Mouse (Mus musculus): Measurements from ENCODE around the gene Apeh.
A peak's percentile ranks its signal among the peaks of the same experiment; 100 is the strongest.

Apeh gene

DNA sequence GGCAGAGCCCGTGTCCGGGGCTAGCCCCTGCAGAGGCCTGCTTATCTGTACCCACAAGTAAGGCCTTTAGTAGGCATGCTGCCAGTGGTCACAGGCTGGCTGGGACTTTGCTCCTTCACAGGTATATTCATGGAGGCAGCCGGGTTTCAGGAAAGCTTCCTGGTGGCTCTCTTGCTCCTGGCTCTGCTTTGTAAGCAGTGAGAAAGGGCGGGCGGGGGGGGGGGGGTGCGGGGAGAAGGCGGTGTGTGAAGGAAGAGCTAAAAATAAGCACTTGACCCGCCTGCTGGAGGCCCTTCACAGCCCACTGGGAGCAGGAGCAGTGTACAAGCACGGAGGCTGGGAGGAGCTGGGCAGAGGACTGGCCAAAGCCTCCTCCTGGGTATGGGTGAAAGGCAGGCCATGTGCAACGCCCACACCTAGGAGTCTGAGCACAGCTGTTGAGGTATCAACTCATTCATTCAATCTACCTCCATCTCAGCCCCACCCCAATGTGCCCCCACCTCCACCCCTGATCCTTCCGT, 25.5 kb upstream of the Apeh start:
- DNase-seq = peak; percentile 73

DNA sequence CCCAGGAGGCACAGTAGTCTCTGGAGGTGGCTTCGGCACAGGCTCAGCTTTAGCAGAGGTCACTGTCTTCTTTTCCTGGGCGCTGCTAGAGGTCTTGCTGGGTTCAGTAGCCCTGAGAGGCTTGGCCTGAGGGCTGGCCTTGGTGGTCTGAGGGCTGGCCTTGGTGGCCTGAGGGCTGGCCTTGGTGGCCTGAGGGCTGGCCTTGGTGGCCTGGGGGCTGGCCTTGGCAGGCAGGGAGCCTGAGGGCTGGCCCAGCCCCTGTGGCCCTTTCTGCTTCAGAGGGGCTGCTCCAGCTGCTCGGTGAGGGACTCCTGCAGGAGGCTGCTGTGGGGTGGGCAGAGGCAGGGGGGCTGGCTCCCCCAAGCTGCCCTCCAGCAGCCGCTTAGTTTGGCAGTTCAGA, 22.7 kb upstream of the Apeh start:
- no peak for DNase-seq

DNA sequence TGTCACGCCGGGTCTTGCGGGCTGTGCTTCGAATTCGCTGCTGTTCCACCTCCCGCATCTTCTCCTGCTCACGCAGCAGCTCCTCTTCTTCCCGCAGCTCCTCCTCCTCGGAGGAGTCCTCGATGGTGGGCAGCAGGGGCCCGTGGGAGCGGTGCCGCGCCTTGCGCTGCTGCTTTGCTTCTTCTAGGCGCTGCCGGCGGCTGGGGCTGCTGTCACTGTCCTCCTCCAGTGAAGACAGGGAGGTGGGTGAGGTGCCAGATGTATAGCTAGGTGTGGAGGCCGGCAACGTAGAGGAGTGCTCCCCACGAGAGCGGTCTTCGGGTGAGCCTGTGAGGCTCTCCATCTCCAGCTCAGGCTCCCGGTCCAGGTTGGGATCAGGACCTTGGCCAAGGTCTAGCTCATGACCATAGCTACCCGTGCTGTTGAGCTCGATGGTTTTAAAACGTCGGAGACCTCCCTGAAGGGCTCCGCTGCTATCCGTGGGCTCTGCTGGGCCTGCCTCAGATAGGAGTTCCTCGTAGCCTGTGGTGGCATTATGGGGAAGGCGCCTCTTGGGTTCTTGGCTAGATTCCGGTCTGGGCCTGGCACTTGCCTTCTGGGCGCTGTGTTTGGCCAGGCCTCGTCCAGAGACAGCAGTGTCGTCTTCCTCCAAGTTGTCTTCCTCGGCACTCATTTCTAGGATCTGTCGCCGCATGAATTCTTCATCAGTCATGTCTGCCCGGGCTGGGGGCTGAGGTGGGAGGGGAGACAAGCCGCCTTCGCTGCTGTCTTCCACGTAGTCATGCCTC, 21.1 kb upstream of the Apeh start:
- no peak for DNase-seq

DNA sequence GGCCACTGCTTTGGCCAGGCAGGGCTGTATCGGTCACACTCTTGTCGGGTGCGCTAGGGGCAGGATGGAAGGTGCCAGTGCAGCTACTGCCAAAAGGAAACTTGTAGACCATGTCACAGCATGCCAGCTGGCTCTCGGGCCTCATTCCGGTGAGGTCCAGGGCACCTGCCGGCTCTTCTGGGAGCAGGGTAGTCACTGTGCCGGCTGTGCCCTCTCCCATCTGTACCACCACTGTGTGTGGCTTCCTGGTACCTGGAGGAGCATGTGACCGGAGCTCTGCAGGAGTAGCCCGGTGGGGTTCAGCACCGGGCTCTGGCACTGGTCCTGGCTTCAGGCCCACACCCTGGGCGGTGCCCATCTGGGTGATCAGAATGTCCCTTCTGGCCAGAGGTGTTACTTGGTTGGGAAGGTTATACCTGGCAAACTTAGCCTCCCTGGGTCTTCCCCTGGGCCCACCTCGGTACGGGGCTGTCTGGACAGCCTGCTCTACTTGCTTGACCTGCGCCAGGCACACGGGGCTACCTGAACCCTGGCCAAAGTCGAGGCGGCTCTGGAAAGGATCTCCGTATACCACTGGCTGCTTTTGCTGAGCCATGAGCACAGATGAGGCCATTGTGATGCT, 18.4 kb upstream of the Apeh start:
- peak; percentile 88 for DNase-seq

DNA sequence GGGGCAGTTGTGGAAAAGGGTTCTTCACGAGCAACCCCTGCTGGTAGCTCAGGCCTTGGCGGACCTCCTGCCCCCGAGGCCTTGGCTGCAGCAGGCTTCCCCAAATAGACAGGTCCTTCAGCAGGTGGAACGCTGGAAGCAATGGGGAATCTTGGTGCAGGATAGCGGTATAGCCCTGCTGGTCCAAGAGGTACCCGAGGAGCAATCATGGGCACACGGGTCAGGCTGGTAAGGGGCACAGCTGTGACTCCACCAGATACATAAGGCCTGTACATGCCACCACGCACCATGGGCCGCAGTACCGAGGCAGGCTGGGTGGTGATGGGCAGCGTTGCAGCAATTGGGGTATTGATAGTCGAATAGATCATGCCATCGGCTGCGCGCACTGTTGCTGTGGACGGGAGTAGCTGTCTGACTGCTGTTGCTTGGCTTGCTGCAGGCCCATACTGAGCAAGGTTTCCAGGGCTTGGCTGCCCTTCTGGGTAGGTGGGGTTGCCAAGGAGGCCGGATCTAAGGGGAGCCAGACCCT, 17.3 kb upstream of the Apeh start:
- peak; percentile 67 for DNase-seq

DNA sequence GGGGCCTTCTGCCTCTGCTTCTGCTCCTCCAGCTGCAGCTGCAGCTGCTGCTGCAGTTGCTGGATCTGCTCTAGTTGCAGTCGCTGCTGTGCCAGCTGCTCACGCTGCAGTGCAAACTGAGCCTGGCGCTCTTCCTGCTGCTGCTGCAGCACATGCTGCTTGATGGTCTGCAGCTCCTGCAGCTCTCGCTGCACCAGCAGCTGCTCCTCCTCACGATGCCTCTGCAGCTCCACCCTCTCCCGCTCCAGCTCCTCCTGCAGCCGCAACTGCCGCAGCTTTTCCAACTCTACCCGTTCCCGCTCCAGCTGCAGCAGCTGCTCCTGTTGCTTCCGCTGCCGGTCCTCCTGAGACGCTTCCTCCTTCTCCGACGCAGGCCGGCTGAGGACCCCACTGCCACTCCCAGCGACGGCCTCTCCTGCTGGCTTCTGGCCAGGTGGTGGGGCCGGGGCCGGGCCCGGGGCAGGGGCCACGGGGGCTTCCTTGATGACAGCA, 16.7 kb upstream of the Apeh start:
- DNase-seq = peak; percentile 61

DNA sequence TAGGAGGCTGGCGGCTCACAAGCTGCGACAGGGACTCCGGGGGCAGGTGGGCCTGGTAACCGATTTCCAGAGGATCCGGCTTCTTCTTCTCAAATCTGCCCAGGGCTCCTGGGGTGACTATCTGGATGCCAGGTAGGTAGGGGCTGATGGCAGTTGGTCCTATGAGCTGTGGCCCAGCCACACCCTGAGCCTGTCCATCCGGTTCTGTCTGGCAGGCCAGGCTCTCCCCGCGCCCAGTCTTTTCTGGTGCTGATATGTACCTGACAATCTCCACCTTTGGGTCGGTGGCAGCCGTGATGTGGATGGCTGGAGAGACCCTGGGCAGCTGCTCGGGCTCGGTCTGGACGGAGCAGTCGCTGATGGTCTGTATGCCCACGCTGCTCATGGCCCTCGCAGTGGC, 15.8 kb upstream of the Apeh start:
- DNase-seq = no peak

DNA sequence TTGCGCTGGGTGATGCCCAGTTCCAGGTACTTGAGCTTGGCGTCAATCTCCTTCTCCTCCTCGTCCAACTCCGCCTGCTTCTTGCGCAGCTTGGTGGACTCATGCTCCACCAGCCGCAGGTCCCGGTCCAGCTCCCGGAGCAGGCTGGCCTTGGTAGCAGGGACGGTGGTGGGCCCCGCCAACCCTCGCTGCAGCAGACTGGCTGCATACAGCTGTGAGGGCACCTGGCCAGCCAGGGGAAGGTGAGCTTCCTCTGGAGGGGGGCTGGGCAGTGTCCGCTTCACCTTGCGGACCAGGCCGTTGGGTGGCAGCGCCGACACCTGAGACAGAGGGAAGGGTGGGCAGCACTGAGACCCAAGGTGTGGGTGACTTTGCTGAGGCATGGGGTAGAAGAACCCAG, 13.5 kb upstream of the Apeh start:
- DNase-seq = peak; percentile 55

DNA sequence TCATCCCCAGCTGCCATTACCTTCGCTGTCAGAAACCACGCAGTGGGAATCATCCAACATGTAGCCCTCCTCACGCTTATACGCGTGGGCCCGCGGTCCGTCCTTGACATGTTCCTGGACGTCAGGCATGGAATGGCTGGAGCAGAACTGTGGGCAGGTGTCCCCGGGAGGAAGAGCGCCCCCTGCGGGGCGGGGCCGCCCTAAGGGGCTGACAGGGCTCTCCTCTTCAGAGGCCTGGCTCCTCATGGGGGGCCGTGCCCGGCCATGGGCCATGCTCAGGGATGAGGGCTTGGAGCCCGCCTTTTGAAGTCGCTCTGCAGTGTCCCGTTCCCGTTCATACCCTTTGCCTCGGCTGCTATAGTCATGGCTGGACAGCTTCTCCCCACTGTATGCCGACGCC, 11.7 kb upstream of the Apeh start:
- DNase-seq = peak; percentile 59

DNA sequence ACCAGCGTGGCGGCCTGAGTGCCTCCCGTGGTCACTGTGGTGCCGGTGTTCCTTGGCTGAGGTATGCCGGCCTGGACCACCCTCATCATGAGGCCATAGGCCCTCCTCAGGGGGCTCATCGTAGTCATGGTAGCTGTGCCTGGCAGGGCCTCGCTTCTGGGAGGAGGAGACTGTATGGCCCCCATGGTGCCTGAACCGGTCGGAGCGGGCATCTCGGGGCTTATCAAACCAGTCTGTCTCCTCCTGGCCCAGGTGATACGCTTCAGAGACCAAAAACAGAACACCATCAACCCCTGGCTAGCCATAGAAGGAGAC, 11.1 kb upstream of the Apeh start:
- DNase-seq = no peak

DNA sequence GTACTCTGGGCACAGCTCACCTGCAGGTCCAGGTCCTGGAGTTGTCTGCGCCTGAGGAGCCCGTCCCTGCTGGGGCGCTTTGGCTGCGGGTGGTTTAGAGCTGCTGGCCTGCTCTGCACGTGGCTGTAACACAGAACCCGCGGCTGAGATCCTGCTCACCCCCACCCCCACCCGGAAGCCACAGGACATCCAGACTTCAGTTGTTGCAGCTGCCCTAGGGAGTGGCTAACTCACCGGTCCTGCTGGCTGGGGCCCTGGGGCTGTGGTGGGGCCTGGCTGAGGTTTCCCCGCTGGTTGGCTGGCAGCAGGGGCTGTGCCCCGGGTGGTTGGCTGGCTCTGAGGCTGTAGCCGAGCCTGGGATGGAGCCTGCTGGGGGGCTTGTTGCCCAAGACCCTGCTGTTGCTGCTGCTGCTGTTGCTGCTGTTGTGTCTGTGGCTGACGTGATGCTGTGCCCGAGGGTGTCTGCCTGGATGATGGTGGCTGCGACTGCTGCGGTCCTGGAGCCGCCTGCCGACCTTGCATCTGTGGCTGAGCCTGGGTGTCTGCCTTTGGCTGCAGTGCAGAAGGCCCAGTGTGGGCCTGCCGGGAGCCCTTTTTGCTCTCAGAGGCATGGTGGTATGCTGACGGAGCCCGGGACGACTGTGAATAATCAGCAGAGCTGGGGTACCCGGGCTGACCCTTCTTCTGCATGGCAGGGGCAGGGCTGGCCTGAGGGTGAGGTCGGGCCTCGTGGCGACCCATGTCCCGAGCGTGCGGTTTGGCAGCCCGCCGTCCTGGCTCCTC, 10.6 kb upstream of the Apeh start:
- DNase-seq = peak; percentile 72

DNA sequence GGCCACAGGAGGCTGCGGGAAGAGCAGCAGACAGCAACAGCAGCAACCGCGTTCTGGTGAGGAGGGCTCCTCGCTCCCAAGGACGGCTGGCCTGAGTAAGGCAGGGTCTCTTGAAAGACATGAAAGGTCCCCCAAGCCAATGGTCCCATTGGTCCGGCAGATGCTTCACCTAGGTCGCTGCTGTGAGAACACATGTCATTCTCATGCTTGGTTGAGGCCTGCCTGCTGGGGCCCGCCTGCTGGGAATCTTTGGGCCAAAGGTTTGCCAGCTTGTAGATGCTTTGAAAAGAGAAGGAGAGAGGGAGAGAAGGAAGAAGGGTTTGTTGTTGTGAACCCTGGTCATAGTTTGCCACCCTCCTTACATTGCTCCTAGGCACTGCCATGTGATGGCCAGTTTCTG, 5.2 kb upstream of the Apeh start:
- peak; percentile 73 for DNase-seq

DNA sequence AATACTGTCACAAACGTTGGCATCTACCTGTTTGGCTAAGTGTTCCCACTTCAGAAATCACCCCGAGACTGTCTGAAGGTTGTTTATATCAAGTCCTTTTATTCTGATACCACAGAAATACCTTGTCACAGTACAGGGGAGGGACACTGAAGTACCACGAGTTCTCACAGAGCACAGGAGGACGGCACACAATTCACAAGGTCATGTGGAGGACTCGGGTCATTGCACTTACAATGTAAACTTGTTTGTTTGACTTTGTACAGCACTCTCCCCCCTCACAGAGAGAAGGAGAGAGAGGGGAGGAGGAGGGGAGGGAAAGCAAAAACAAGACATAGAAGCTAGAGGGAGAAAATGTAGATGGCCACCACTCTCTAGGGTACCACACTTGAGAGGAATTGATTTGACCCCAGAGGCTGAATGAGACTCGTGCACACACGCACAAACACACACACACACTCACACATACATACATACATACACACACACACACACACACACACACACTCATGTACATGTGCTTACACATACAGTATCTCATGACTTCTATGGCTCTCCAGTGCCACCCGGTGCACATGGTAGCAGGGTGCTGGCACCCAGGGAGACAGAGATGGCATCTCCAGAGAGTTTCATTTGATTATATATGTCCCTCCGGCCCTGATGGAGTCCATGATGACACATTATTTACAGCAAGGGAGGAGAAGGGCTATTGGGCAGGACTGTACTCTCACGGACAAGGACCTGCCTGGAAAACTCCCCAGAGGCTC, 1.7 kb upstream of the Apeh start:
- no peak for DNase-seq

DNA sequence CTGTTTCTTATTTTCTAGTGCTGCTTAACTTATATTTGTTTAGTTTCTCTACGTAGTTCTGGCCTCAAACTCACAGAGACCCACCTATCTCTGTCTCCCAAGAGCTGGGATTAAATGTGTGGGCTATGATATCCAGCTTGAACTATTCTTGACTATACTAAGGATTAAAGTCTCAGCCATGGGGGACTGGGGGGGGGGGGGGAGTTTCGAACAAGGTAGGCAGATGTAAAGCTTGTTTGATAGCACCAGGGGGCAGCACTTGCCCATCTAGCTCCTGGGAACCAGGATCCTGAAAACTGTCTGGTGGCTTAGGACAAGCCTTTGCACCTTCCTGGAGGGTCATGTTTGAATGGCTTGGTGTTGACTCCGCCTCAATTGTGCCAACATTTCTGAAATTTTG, 1.1 kb upstream of the Apeh start:
- peak; percentile 79 for DNase-seq

DNA sequence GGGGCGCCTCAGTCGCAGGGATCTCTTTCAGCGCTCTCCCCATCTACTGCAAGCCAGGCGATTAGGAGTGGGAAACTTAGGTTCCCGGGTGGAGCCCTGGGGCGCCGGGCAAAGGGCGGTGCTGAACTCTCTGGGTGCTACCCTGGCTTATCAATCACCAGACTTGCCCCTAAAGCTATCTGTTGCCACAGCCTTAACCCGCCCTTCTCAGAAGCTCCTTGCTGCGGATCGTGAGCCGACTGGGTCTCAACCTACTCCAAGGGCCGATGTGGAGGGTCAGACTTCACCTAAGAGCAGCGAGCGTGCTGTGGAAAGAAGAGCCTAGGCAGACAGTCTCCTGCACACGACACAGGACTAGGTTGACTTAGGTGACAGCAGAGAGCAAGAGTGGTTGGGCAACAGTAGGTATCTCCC, 599 bp upstream of the Apeh start:
- peak; percentile 70 for DNase-seq

DNA sequence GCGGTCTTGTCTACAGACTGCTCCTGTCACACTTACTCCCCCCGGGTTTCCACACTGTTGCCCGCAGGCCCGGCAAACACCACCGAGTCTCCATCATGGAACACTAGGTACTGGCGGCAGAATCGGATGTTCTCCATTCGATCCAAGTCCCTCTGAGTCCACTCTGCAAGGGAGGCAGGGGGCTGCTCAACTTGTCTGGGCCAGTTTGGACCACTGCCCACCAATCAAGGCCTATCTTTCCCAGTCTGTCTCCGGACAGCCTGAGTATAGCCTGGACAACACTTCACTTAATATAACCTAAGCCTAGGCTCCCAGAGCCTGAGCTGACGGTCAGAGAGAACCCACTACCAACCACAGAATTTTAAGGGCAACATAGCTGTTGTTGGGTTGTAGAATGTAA, 820 bp downstream of the Apeh start:
- peak; percentile 66 for DNase-seq

DNA sequence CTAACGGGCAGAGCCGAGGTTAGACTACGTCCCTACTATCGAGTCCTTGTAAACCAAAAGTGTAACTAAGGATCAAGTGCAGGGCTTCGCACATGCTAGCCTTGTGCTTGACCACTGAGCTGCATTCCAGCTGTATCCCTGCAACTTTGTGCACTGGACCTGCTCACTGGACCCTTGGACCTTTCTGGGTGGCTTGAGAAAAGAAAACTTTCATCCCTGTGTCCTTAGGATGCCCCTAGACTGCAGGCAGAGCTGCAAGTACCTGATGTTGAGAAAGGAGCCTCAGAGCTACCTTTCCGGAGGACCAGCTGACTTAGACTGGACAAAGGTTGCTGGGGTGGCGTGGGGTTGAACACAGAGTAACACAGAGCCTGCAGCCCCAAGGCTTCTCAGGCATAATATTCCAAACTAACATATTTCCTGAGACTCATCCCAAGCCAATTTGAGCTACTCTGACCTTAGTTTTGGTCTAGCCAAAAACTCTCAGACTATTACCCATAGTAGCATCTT, 3.7 kb downstream of the Apeh start:
- no peak for DNase-seq

DNA sequence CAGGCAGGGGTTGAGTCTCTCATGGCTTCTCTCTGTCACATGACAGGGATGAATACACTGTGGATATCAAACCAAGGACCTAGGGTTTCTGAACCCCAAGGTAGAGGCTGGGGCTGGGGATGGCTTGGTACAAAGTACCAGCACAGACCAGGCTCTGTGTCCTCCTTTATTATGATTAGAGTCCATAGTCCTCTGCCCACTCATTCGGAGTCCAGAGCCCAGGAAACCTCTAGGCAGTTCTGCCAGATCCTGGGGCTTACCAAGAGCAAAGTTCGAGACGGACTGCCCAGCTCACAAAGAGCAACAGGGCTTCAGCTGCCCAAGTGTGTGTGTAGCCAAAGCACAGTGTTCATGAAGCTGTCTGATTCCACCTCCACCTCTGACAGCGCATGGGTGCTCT, 9.1 kb downstream of the Apeh start:
- DNase-seq = no peak

DNA sequence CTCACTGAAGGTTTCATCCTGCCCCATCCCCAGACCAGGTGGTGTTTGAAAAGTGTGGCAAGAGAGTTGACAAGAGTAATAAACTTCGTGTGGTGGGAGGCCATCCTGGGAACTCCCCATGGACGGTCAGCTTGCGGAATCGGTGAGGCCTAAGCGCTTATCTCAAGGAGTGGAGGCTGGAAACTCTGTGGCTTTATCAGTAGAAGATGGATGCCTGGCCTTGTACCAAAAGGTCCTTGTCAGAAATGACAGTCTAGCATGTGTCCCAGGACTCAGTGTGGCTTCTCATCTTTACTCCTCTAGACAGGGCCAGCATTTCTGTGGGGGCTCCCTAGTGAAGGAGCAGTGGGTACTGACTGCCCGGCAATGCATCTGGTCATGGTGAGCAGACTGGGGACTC, 10.8 kb downstream of the Apeh start:
- peak; percentile 36 for DNase-seq

DNA sequence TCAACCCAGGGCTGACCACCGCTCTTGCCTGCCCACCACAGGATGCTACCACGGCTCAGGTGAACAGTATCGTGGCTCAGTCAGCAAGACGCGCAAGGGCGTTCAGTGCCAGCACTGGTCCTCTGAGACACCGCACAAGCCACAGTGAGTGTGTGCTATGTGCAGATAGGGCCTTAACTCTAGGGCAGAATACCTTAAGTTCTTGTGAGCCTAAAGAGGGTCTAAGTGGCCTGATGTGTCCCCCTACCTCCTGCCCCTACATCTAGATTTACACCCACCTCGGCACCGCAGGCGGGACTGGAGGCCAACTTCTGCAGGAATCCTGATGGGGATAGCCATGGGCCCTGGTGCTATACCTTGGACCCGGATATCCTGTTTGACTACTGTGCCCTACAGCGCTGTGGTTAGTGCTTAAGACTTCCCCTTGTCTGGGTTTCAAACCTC, 11.4 kb downstream of the Apeh start, which contains the start of gene Rnf123:
TSS of gene Rnf123 (minus strand) at position 359 of the 444 bp plus-strand sequence.
- no peak for DNase-seq

DNA sequence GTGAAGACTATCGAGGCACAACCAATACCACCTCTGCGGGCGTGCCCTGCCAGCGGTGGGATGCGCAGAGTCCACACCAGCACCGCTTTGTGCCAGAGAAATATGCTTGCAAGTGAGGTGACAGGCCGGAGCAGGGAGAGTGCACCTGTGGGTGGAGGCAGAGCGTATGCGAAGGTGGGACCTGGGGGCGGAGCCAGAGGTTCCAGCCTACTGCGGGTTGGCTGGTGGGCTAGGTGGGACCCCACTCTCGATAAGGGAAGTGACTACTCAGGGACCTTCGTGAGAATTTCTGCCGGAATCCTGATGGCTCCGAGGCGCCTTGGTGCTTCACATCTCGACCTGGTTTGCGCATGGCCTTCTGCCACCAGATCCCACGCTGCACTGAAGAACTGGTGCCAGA, 11.9 kb downstream of the Apeh start:
- peak; percentile 67 for DNase-seq

DNA sequence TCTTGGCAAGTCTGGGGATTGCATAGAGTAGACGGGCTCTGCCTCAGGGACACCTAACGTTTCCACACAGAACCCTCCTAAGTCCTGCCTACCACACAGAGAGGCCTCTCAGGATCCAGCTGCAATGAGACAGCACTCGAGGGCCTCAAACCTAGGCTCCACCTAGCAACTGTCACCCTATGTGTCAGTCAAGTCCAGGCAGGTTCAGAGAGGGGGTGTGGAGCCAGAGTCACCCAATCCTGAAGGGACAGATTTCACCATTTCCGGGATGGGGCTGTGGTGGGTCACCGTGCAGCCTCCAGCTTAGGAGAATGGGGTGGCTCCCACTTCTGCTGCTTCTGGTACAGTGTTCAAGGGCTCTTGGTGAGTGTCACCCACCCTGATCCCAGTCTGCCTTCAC, 14.2 kb downstream of the Apeh start, which contains the start of gene Mst1:
TSS of gene Mst1 (plus strand) at position 269 of the 400 bp plus-strand sequence.
- peak; percentile 53 for DNase-seq

All from cerebellum, adult 9-11 months (tissue).